Mouse (Mus musculus) MEL (cell line): Measurements from ENCODE around the gene Gcnt3. TPM values are rescaled to one million over a fixed set of nuclear protein-coding genes. Genes with fewer than 3 reads are reported as not detected.

Source experiments
- DNase-seq: peaks from one replicate; pipeline ENCODE4 v3.0.0; 2011; ENCODE audit warnings: low read depth, low spot score
- H3K27ac ChIP-seq: 2 replicates; pipeline ENCODE4 v1.5.1; 2012; ENCODE audit warnings: low read depth, mild to moderate bottlenecking, control low read depth, low read length, moderate library complexity; ENCODE audit not compliant: control insufficient read depth
- H3K27me3 ChIP-seq, 2 experiments: fragments of 150-350 bp in 1 of 2; sonication (generic) in 1 of 2; 2 replicates each; pipeline ENCODE4 v1.6.1; 2012; ENCODE audit warnings: low read length in 2 of 2, mild to moderate bottlenecking in 2 of 2, improper control_type of control experiment in 1 of 2, moderate library complexity in 1 of 2; ENCODE audit not compliant: insufficient read depth in 2 of 2, control insufficient read depth in 1 of 2
- H3K36me3 ChIP-seq, 2 experiments: 2 replicates each; pipeline ENCODE4 v1.6.1; 2012 to 2014; ENCODE audit warnings: low read length in 2 of 2, improper control_type of control experiment in 1 of 2, inconsistent platforms in 1 of 2, mild to moderate bottlenecking in 1 of 2; ENCODE audit not compliant: insufficient read depth in 2 of 2, control insufficient read depth in 1 of 2
- H3K4me1 ChIP-seq, 2 experiments: fragments of 150-350 bp in 1 of 2; sonication (generic) in 1 of 2; 2 replicates each; pipeline ENCODE4 v1.6.1; 2012; ENCODE audit warnings: low read length in 2 of 2, improper control_type of control experiment in 1 of 2, mild to moderate bottlenecking in 1 of 2; ENCODE audit not compliant: insufficient read depth in 2 of 2, control insufficient read depth in 1 of 2
- H3K4me3 ChIP-seq, 2 experiments: fragments of 150-350 bp in 1 of 2; sonication (generic) in 1 of 2; 2 replicates each; pipeline ENCODE4 v1.5.1; 2012; ENCODE audit warnings: low read depth in 2 of 2, low read length in 2 of 2, mild to moderate bottlenecking in 2 of 2, moderate library complexity in 2 of 2, control low read depth in 1 of 2, improper control_type of control experiment in 1 of 2; ENCODE audit not compliant: control insufficient read depth in 1 of 2, insufficient read depth in 1 of 2
- H3K79me2 ChIP-seq: 2 replicates; pipeline ENCODE4 v1.6.1; 2012; ENCODE audit warnings: mild to moderate bottlenecking, low read length, moderate library complexity; ENCODE audit not compliant: control insufficient read depth, poor library complexity, insufficient read depth
- H3K9ac ChIP-seq: 2 replicates; pipeline ENCODE4 v1.6.1; 2012; ENCODE audit warnings: low read depth, mild to moderate bottlenecking, control low read depth, low read length, moderate library complexity; ENCODE audit not compliant: control insufficient read depth, poor library complexity, severe bottlenecking
- H3K9me3 ChIP-seq: fragments of 150-350 bp; sonication (generic); replicated peaks from 2 replicates; pipeline ENCODE4 v1.6.1; 2012; ENCODE audit warnings: mild to moderate bottlenecking, low read length, improper control_type of control experiment, moderate library complexity; ENCODE audit not compliant: insufficient read depth
- BHLHE40 ChIP-seq: IDR thresholded peaks from 2 replicates; pipeline ENCODE4 v1.6.1; 2012; ENCODE audit warnings: low read depth, mild to moderate bottlenecking, inconsistent platforms, low read length, improper control_type of control experiment, borderline replicate concordance
- CHD1 ChIP-seq: IDR thresholded peaks from 2 replicates; pipeline ENCODE4 v1.6.1; 2012; ENCODE audit warnings: low read depth, mild to moderate bottlenecking, inconsistent platforms, low read length, improper control_type of control experiment
- CHD2 ChIP-seq: IDR thresholded peaks from 2 replicates; pipeline ENCODE4 v1.6.1; 2011; ENCODE audit warnings: low read length, improper control_type of control experiment
- CTCF ChIP-seq, 3 experiments: IDR thresholded peaks in 2 of 3; conservative IDR thresholded peaks in 1 of 3; 2 replicates each; pipeline ENCODE4 v1.5.1; 2011 to 2012; ENCODE audit warnings: low read length in 3 of 3, low read depth in 2 of 3, mild to moderate bottlenecking in 2 of 3, improper control_type of control experiment in 1 of 3, inconsistent platforms in 1 of 3, mixed read lengths in 1 of 3, moderate library complexity in 1 of 3; ENCODE audit not compliant: control insufficient read depth in 1 of 3, insufficient read depth in 1 of 3, poor library complexity in 1 of 3, severe bottlenecking in 1 of 3
- ELF1 ChIP-seq: IDR thresholded peaks from 2 replicates; pipeline ENCODE4 v1.6.1; 2014; ENCODE audit warnings: low read depth, mild to moderate bottlenecking, inconsistent platforms, low read length, improper control_type of control experiment, moderate library complexity
- EP300 ChIP-seq, 2 experiments: IDR thresholded peaks; 2 replicates each; pipeline ENCODE4 v1.6.1; 2011; ENCODE audit warnings: improper control_type of control experiment in 2 of 2, low read length in 2 of 2, low read depth in 1 of 2, mild to moderate bottlenecking in 1 of 2
- HCFC1 ChIP-seq: IDR thresholded peaks from 2 replicates; pipeline ENCODE4 v1.6.1; 2012; ENCODE audit warnings: low read depth, mild to moderate bottlenecking, inconsistent platforms, low read length, improper control_type of control experiment, moderate library complexity
- KAT2A ChIP-seq: conservative IDR thresholded peaks from 2 replicates; pipeline ENCODE4 v1.6.1; 2012; ENCODE audit warnings: low read depth, low read length, improper control_type of control experiment, inconsistent platforms
- MEF2A ChIP-seq: IDR thresholded peaks from 2 replicates; pipeline ENCODE4 v1.6.1; 2014; ENCODE audit warnings: low read depth, mild to moderate bottlenecking, inconsistent platforms, low read length, improper control_type of control experiment; ENCODE audit not compliant: poor library complexity, insufficient replicate concordance, severe bottlenecking; ENCODE audit errors: extremely low read depth
- NRF1 ChIP-seq: IDR thresholded peaks from 2 replicates; pipeline ENCODE4 v1.6.1; 2014; ENCODE audit warnings: low read depth, mild to moderate bottlenecking, inconsistent platforms, low read length, improper control_type of control experiment, moderate library complexity; ENCODE audit not compliant: poor library complexity, insufficient read depth, severe bottlenecking
- RAD21 ChIP-seq: IDR thresholded peaks from 2 replicates; pipeline ENCODE4 v1.6.1; 2011; ENCODE audit warnings: mild to moderate bottlenecking, low read depth, low read length, improper control_type of control experiment
- TAL1 ChIP-seq: IDR thresholded peaks from 2 replicates; pipeline ENCODE4 v1.6.1; 2012; ENCODE audit warnings: mild to moderate bottlenecking, inconsistent platforms, low read length, moderate library complexity, mixed read lengths
- TBP ChIP-seq: IDR thresholded peaks from 2 replicates; pipeline ENCODE4 v1.8.0; 2011; ENCODE audit warnings: low read depth, low read length, improper control_type of control experiment
- USF2 ChIP-seq, 2 experiments: IDR thresholded peaks; 2 replicates each; pipeline ENCODE4 v1.6.1; 2011 to 2012; ENCODE audit warnings: improper control_type of control experiment in 2 of 2, low read length in 2 of 2, borderline replicate concordance in 1 of 2, inconsistent platforms in 1 of 2, low read depth in 1 of 2, mild to moderate bottlenecking in 1 of 2; ENCODE audit not compliant: insufficient read depth in 1 of 2
- ZC3H11A ChIP-seq: IDR thresholded peaks from 2 replicates; pipeline ENCODE4 v1.6.1; 2012; ENCODE audit warnings: low read depth, mild to moderate bottlenecking, inconsistent platforms, low read length, improper control_type of control experiment
- ZMIZ1 ChIP-seq: IDR thresholded peaks from 2 replicates; pipeline ENCODE4 v1.6.1; 2012; ENCODE audit warnings: low read depth, mild to moderate bottlenecking, inconsistent platforms, low read length, improper control_type of control experiment, moderate library complexity
- ZNF384 ChIP-seq: IDR thresholded peaks from 2 replicates; pipeline ENCODE4 v1.6.1; 2012; ENCODE audit warnings: low read depth, mild to moderate bottlenecking, inconsistent platforms, low read length, improper control_type of control experiment
- polyA plus RNA-seq, 2 experiments: library from polyadenylated mRNA; stranded (reverse) in 1 of 2; unstranded in 1 of 2; fragments of >175 nt in 1 of 2; fragments of >200 nt in 1 of 2; gene quantifications; 2 replicates each; pipeline versions ENCODE4 v1.2.1 to v1.2.4; 2012; ENCODE audit warnings: low replicate concordance in 2 of 2, low read depth in 1 of 2; ENCODE audit not compliant: insufficient read length in 2 of 2, insufficient read depth in 1 of 2, missing spikeins in 1 of 2
- total RNA-seq: library from RNA; depleted of rRNA; stranded (reverse); fragments of 300-350 nt; gene quantifications from 2 replicates; pipeline ENCODE4 v1.2.3, GENCODE M21; 2012

Gene Gcnt3
- total and polyA plus RNA-seq, 3 experiments, result not detected

- Histone ChIP-seq H3K36me3 (peaks cover 6 to 21% of the 10 kb centered on the region in 2 experiments), H3K27ac (no peak overlapping the region), H3K9me3 (no peaks in the 10 kb centered on the region), H3K4me3 (no peak overlapping the region), H3K4me1 (peaks cover 9 to 17% of the 10 kb centered on the region in 2 experiments), H3K27me3 (no peaks in the 10 kb centered on the region), H3K9ac (no peak overlapping the region), H3K79me2 (peaks cover 13% of the 10 kb centered on the region)
- no peak for DNase-seq
- no peak for TF ChIP-seq BHLHE40
- no peak for TF ChIP-seq ZC3H11A
- no peak for TF ChIP-seq ZMIZ1
- TF ChIP-seq HCFC1, result no peak
- no peak for TF ChIP-seq CTCF (IDR thresholded peaks at IDR 0.05 in 2 of 3, conservative IDR thresholded peaks at IDR 0.05 in 1 of 3; ENCODE audit: control insufficient read depth in 1 of 3, insufficient read depth in 1 of 3, low read depth in 2 of 3, low read length in 3 of 3, poor library complexity in 1 of 3, severe bottlenecking in 1 of 3)
These were observed 43.3 kb downstream of the Gcnt3 start for GRCm38 (mm10) chr9:69994547-69994946.

- peak overlapping the region; percentile 78 for H3K27ac ChIP-seq
- H3K36me3 ChIP-seq, result peaks cover 0 to 21% of the 10 kb centered on the region in 2 experiments
- 0 out of 2 replicates have a peak overlapping the region, but pooled peaks have one; percentile 3 for H3K9ac ChIP-seq
- H3K4me1 ChIP-seq, result peaks cover 9 to 17% of the 10 kb centered on the region in 2 experiments
- H3K27me3 ChIP-seq, result no peaks in the 10 kb centered on the region
- H3K79me2 ChIP-seq, result peaks cover 15% of the 10 kb centered on the region
- H3K9me3 ChIP-seq, result no peaks in the 10 kb centered on the region
- TF ChIP-seq EP300 (IDR thresholded peaks at IDR 0.05; ENCODE audit: low read depth in 1 of 2, low read length in 2 of 2) (no peak), CTCF (IDR thresholded peaks at IDR 0.05 in 2 of 3, conservative IDR thresholded peaks at IDR 0.05 in 1 of 3; ENCODE audit: control insufficient read depth in 1 of 3, insufficient read depth in 1 of 3, low read depth in 2 of 3, low read length in 3 of 3, poor library complexity in 1 of 3, severe bottlenecking in 1 of 3) (no peak), MEF2A (no peak), CHD1 (no peak), NRF1 (no peak), ELF1 (no peak), KAT2A (no peak), TAL1 (no peak), ZNF384 (no peak), CHD2 (no peak), RAD21 (no peak), TBP (no peak), BHLHE40 (no peak), USF2 (IDR thresholded peaks at IDR 0.05; ENCODE audit: borderline replicate concordance in 1 of 2, insufficient read depth in 1 of 2, low read depth in 1 of 2, low read length in 2 of 2) (no peak)
- no peak overlapping the region for H3K4me3 ChIP-seq
- no peak for DNase-seq
These were observed 44.4 kb downstream of the Gcnt3 start for GRCm38 (mm10) chr9:69993479-69993878.
